Mouse (Mus musculus) spleen, postnatal 10 days (tissue): Measurements from ENCODE around the gene S100pbp.

Source experiments
- DNase-seq, 2 experiments: peaks; one replicate each; pipeline ENCODE4 v3.0.0; 2021 to 2022; ENCODE audit warnings: low spot score in 2 of 2

The S100pbp gene

DNA sequence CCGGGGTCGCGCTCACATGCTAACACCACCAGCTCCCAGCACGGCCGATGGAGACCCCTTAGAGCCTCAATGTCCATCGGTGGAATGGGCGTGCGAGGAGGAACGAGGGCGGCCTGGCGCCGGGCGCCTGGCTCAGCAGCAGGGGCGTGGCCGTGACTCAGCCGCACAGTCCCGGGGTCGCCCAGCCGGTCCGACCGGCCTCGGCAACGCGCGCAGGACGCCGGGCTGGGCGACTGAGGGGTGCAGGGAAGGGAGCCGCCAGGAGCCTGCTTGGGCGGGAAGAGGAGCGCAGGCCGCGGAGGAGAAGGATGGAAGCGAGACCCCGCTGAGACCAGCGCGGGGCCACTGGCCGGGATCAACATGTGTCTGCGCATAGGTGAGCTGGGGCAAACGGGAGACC is 84.2 kb downstream of the S100pbp start, which contains the start of gene Tmem54:
Tmem54 (plus strand) TSS at position 193 of the 400 bp plus-strand sequence.
- DNase-seq = no peak

DNA sequence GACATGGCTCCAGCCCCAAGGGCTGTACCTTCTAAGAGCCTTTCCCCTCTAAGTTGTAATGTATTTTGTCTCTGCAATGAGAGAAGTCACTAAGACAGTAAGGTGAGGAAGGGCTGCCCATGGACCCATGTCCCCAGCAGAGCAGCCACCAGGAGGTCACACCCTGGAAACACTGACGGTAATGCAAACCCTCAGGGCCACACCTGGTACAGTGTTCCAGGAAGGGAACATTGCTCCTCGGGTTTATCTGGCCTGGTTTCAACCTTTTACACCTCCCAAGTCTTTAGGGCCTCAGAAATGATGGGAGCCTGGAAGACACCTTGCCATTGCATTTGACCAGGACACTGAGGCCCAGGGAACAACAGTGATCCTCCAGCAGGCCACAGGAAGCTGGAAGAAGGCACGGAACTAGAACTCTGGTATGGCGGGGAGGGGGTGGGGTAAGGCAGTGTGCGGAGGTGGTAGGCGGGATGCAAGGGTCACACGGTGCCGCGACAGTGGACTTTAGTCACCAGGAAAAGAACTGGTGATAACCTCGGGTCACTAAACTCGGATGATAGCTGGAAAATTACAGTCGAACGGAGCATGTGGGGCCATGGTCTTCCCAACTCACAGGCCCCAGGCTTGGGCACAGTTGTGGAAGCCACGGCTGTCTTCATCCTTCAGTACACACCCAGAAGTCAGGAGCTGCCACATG is 87.2 kb downstream of the S100pbp start:
- DNase-seq = no peak
